Mouse (Mus musculus): ENCODE data around the gene Pola1. TPM values are rescaled to one million over a fixed set of nuclear protein-coding genes. Genes with fewer than 3 reads are reported as not detected.

Pola1 gene
- polyA plus RNA-seq (2015; fragmentation: Nextera tagmentation; extraction: Ambion mirVana) = 13.6 and 15.0 TPM in 2 replicates

DNA sequence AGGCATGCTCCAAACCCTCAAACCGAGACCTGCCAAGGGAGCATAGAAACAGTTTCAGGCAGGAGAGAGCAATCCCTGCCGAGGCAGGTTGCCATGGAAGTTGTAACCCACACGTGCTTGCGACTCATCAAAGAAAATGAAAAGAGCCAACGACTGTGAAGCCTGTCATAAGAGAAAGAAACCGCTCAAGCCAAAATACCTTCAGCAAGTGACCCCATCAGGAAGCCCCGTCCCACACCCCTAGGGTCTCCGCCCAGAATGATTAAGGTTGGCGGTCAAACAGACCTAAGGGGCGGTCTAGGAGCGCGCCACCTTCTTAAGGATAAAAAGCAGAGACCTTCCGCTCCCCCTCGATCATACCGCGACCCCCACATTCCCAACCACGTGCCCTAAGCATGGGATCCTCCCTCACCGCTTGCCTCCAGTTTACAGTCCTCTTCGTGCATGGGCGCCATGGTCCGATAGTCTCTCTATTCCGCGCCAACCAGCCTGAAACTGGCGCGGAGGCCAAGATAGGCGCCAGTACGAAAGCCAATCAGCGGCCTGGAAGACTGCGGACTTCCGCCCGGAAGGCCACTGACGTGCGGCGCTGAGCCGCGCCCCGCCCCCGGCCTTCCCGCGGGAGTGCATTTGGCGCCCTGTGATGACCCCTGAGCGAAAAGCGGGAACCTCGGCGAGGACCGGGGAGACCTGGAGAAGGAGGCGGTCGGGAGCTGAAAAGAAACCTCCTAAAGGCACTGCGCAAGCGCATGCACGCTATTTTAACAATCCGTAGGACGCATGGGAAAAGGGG, at the start of gene Pola1:
Gene Pola1 (minus strand): TSS at position 499 of the 793 bp plus-strand sequence.
- Histone ChIP-seq H3K9me3 (replicated peaks; ENCODE audit: control insufficient read depth, low read length) (no peaks in the 10 kb centered on the region), H3K4me2 (ENCODE audit: low read depth, low read length) (peak within 1 kb of the TSS; percentile 72), H3K27ac (ENCODE audit: low read length) (peak within 1 kb of the TSS; percentile 61), H3K4me1 (ENCODE audit: control insufficient read depth, low read depth, low read length) (peaks cover 3% of the 10 kb centered on the region; the same call in 1 of the 2 replicates), H3K9ac (ENCODE audit: low read depth, low read length) (peak within 1 kb of the TSS; percentile 58), H3K36me3 (ENCODE audit: control insufficient read depth, insufficient read depth) (no peaks in the 10 kb centered on the region), H3K4me3 (ENCODE audit: low read depth, low read length) (peak within 1 kb of the TSS; percentile 74), H3K27me3 (ENCODE audit: control insufficient read depth, insufficient read depth, low read depth, low read length) (no peaks in the 10 kb centered on the region)
- ATAC-seq (ENCODE audit: low read depth) = peak; percentile 100
- 20% methylated on average over 53 of the region's 53 CpGs for WGBS (ENCODE audit: insufficient replicate concordance)

DNA sequence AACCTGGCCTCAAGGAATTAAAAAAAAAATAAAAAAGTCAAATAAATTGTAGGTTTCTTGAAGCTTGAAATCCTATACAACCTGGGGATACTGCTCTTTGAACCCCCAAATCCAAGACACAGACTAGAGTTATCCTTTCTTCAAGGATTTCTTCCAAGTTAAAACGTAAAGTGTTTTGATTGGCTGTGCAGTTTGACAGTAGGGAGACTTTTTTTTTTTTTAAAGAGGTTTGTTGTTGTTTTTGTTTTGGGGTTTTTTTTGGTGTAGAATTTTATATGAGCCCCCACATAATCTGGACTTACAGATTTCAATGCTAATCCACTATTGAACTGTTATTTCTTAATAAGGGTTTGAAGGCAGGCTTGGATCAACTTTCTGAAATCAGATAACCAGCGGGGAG, 44.3 kb upstream of the Pola1 start:
- Histone ChIP-seq H3K27ac (ENCODE audit: low read length) (peak overlapping the region; percentile 89; the same call in 1 of the 2 replicates), H3K9ac (ENCODE audit: low read depth, low read length) (peak overlapping the region; percentile 70), H3K36me3 (ENCODE audit: control insufficient read depth, insufficient read depth) (no peaks in the 10 kb centered on the region), H3K9me3 (replicated peaks; ENCODE audit: control insufficient read depth, low read length) (no peaks in the 10 kb centered on the region), H3K4me1 (ENCODE audit: control insufficient read depth, low read depth, low read length) (peaks cover 7% of the 10 kb centered on the region; the same call in 1 of the 2 replicates), H3K4me2 (ENCODE audit: low read depth, low read length) (peak overlapping the region; percentile 55), H3K4me3 (ENCODE audit: low read depth, low read length) (peak overlapping the region; percentile 65), H3K27me3 (ENCODE audit: control insufficient read depth, insufficient read depth, low read depth, low read length) (no peaks in the 10 kb centered on the region; the same call in 1 of the 2 replicates)
- ATAC-seq (ENCODE audit: low read depth) = no peak
- 40% methylated on average over 2 of the region's 2 CpGs for WGBS (ENCODE audit: insufficient replicate concordance)

DNA sequence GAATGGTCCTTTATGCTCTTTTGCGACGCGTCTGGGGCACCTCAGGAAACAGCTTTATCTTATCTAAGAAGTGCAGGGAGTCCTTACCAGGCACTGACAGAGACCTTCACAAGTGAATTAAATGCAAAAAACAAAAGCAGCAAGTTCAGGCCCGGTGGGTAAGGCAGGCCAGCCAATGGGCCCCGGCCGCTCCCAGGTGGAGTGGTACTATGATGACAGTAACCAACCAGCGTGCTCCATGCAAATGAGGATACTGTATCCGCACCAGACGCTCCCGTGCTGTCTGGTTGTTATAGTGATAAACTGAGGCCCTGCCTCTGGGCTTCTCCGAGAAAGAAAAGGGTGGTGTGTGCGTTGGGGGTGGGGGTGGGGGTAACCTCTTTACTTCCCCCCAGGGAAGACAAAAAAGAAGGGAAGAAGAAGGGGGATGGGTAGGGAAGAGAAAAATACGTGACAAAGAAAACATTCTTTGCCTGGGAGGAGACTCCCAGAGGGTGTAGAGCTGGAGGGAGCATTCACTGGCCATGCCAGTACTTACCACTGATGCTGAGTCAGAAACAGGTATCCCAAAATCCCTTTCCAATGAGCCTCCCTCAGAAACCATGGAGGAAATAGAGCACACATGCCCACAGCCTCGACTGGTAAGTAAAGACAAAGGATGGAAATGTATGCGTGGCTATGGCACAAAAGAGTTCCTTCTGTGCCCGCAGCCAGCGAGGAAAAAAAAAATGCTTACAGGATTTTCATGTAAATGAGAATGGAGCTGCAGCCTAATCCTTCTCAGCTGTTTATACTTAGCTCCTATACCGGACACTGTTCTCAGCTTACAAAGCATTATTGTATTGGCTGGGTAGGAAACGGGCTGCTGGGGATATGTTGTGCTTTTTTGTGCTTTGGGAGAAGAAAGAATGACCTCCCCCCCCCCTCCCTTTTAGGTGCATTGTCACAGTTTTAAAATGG, 43.2 kb upstream of the Pola1 start:
- peak; percentile 100 for ATAC-seq (ENCODE audit: low read depth)
- Histone ChIP-seq H3K4me1 (ENCODE audit: control insufficient read depth, low read depth, low read length) (peaks cover 7% of the 10 kb centered on the region; the same call in 1 of the 2 replicates), H3K9ac (ENCODE audit: low read depth, low read length) (peak overlapping the region; percentile 70), H3K4me3 (ENCODE audit: low read depth, low read length) (peak overlapping the region; percentile 65), H3K9me3 (replicated peaks; ENCODE audit: control insufficient read depth, low read length) (no peaks in the 10 kb centered on the region), H3K27ac (ENCODE audit: low read length) (peak overlapping the region; percentile 98), H3K27me3 (ENCODE audit: control insufficient read depth, insufficient read depth, low read depth, low read length) (no peaks in the 10 kb centered on the region; the same call in 1 of the 2 replicates), H3K36me3 (ENCODE audit: control insufficient read depth, insufficient read depth) (no peaks in the 10 kb centered on the region), H3K4me2 (ENCODE audit: low read depth, low read length) (peak overlapping the region; percentile 55)
- 9% methylated on average over 19 of the region's 19 CpGs for WGBS (ENCODE audit: insufficient replicate concordance)

DNA sequence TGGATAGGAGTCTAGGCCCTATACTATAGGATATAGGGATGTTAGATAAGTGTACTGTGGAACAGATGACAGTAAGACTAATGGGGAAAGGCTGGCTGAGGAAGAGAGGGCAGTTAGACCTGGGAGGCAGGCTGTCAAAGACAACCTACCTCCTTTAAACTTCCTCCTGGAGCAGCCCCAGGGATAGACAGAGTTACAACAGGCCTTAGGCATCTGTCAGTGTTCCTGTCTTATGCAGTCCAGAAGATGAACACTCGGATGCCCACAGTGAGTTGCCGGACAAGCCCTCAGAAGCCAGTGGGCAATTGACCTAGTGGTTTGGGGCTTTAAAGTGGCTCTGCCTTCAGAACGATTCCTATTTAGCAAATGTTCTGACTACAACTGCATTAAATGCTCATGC, 42.5 kb upstream of the Pola1 start:
- Histone ChIP-seq H3K9ac (ENCODE audit: low read depth, low read length) (peak overlapping the region; percentile 53), H3K4me1 (ENCODE audit: control insufficient read depth, low read depth, low read length) (peaks cover 7% of the 10 kb centered on the region; the same call in 1 of the 2 replicates), H3K4me2 (ENCODE audit: low read depth, low read length) (peak overlapping the region; percentile 55), H3K27ac (ENCODE audit: low read length) (peak overlapping the region; percentile 98), H3K27me3 (ENCODE audit: control insufficient read depth, insufficient read depth, low read depth, low read length) (no peaks in the 10 kb centered on the region; the same call in 1 of the 2 replicates), H3K9me3 (replicated peaks; ENCODE audit: control insufficient read depth, low read length) (no peaks in the 10 kb centered on the region), H3K4me3 (ENCODE audit: low read depth, low read length) (peak overlapping the region; percentile 65), H3K36me3 (ENCODE audit: control insufficient read depth, insufficient read depth) (no peaks in the 10 kb centered on the region)
- 27% methylated on average over 3 of the region's 3 CpGs for WGBS (ENCODE audit: insufficient replicate concordance)
- peak; percentile 1; the same call in 1 of the 2 replicates for ATAC-seq (ENCODE audit: low read depth)

DNA sequence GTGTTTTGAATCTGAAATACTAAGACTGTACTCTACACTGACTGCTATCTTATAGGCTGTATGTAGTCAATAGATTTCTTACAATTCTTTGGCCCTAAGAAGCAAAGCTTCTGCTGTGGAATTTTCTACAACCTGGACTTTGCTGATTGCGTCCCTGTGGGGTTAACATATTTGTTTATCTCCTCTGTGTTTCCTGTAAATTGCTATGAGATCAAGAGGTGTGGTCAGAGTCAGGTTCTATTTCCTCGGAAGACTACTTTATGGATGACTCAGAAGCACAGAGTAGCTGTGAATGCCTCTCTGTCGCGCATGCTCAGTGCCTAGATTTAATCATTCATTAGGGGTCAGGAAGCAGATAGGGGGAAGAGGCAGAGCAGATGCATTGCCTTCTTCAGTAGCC, 32.8 kb upstream of the Pola1 start:
- H3K4me1 ChIP-seq (ENCODE audit: control insufficient read depth, low read depth, low read length) = peaks cover 8% of the 10 kb centered on the region; the same call in 1 of the 2 replicates
- peak; percentile 60 for ATAC-seq (ENCODE audit: low read depth)
- no peaks in the 10 kb centered on the region for H3K36me3 ChIP-seq (ENCODE audit: control insufficient read depth, insufficient read depth)
- H3K27me3 ChIP-seq (ENCODE audit: control insufficient read depth, insufficient read depth, low read depth, low read length) = no peaks in the 10 kb centered on the region
- H3K9me3 ChIP-seq (replicated peaks; ENCODE audit: control insufficient read depth, low read length) = no peaks in the 10 kb centered on the region
- H3K4me2 ChIP-seq (ENCODE audit: low read depth, low read length) = no peak overlapping the region
- no peak overlapping the region for H3K9ac ChIP-seq (ENCODE audit: low read depth, low read length)
- H3K4me3 ChIP-seq (ENCODE audit: low read depth, low read length) = no peak overlapping the region
- peak overlapping the region; percentile 38; the same call in 1 of the 2 replicates for H3K27ac ChIP-seq (ENCODE audit: low read length)
- 41% methylated on average over 4 of the region's 4 CpGs for WGBS (ENCODE audit: insufficient replicate concordance)

DNA sequence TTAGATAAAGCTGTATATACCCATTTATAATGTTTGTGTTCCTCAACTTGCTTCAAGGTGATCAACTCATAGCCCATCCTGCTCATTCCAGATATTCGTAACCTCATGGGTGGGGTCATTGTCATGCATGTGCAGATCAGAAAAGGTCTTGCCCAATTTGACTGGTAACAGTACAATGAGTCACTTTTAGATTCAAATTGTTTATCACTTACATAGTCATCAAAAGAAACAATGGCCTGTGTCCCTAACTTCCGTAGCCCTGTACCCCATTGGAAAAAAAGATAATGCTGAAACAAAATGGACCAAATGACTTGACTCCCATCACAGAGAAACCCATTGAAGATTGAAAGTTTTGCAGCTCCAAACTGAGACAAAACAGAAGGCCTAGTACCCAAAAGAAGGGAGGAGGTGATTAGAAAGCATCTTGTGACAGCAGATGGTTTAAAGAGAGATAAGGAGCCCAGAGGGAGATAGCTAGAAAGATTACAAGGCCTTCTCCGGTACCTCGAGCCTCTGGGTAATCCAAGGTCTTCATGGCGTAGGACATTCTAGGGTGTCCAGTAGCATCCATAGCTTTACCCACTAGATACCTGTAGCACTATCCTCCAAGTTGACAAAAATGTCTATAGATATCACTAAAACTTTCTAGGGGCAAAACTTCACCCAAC, 32.1 kb upstream of the Pola1 start:
- 44% methylated on average over 5 of the region's 5 CpGs for WGBS (ENCODE audit: insufficient replicate concordance)
- Histone ChIP-seq H3K4me2 (ENCODE audit: low read depth, low read length) (no peak overlapping the region), H3K4me3 (ENCODE audit: low read depth, low read length) (no peak overlapping the region), H3K27ac (ENCODE audit: low read length) (no peak overlapping the region), H3K27me3 (ENCODE audit: control insufficient read depth, insufficient read depth, low read depth, low read length) (no peaks in the 10 kb centered on the region), H3K9ac (ENCODE audit: low read depth, low read length) (no peak overlapping the region), H3K36me3 (ENCODE audit: control insufficient read depth, insufficient read depth) (no peaks in the 10 kb centered on the region), H3K9me3 (replicated peaks; ENCODE audit: control insufficient read depth, low read length) (no peaks in the 10 kb centered on the region), H3K4me1 (ENCODE audit: control insufficient read depth, low read depth, low read length) (peaks cover 8% of the 10 kb centered on the region; the same call in 1 of the 2 replicates)
- peak; percentile 32; the same call in 1 of the 2 replicates for ATAC-seq (ENCODE audit: low read depth)

DNA sequence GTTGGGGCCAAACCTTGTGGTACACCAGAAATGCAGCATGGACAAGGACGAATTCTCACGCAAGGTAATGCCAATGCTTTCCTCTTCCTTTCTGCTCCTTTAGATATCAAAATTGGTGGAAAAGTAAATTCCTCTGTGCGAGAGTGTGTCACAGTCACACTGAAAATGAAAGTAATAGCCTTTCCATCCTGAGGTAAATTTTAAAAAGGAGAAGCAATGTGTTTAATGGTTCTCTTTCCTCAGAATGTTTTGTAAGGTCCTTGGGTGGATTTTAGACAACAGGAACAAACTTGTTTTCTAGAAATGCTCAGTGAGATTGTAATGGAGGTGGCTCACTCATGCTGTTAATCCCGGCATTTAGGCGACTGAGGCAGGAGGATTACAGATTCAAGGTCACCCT, 23.2 kb upstream of the Pola1 start:
- no peak overlapping the region for H3K4me3 ChIP-seq (ENCODE audit: low read depth, low read length)
- ATAC-seq (ENCODE audit: low read depth) = no peak
- H3K27ac ChIP-seq (ENCODE audit: low read length) = no peak overlapping the region
- H3K9me3 ChIP-seq (replicated peaks; ENCODE audit: control insufficient read depth, low read length) = no peaks in the 10 kb centered on the region
- 58% methylated on average over 5 of the region's 5 CpGs for WGBS (ENCODE audit: insufficient replicate concordance)
- no peaks in the 10 kb centered on the region for H3K4me1 ChIP-seq (ENCODE audit: control insufficient read depth, low read depth, low read length)
- H3K9ac ChIP-seq (ENCODE audit: low read depth, low read length) = no peak overlapping the region
- no peaks in the 10 kb centered on the region for H3K27me3 ChIP-seq (ENCODE audit: control insufficient read depth, insufficient read depth, low read depth, low read length)
- H3K4me2 ChIP-seq (ENCODE audit: low read depth, low read length) = no peak overlapping the region
- no peaks in the 10 kb centered on the region for H3K36me3 ChIP-seq (ENCODE audit: control insufficient read depth, insufficient read depth)

DNA sequence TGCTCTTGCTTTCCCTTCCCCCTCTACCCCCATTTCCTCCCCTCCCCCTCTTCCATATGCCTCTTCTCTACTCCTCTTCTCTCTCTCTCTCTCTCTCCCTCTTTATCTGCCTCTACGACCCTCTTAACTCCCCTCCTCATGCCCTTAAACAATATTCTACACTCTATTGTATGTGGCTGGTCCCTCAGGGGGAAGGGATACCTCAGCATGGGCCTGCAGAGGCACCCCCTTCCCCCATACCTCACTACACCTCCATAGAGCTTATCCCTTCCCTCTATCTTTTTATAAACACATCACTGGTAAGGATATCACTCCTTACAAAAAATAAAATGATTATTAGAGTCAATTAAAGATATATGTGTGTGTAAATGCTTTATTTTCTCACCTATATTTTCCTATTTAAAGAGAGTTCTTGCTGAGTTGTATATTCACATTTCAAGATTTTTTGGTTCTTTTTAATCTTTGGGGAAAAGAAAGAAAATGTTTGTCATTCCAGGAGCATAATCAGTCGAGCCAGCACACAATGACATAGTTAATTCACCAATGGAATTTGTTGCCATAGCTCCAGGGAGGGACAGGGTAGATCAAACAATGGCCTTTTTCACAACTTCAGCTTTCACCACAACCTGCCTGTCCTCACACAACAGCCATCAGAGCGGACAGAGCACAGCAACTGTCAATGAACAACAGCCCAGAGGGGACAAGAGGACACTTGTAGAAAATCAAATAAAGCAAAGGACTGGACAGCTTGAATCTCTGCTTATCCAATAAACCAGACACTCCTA, 22.5 kb upstream of the Pola1 start, which contains the start of gene Pcyt1b:
Gene Pcyt1b (plus strand): TSS at position 646 of the 785 bp plus-strand sequence.
- Histone ChIP-seq H3K27me3 (ENCODE audit: control insufficient read depth, insufficient read depth, low read depth, low read length) (no peaks in the 10 kb centered on the region), H3K9ac (ENCODE audit: low read depth, low read length) (no peak within 1 kb of the TSS), H3K36me3 (ENCODE audit: control insufficient read depth, insufficient read depth) (no peaks in the 10 kb centered on the region), H3K27ac (ENCODE audit: low read length) (no peak within 1 kb of the TSS), H3K4me3 (ENCODE audit: low read depth, low read length) (no peak within 1 kb of the TSS), H3K4me1 (ENCODE audit: control insufficient read depth, low read depth, low read length) (no peaks in the 10 kb centered on the region), H3K4me2 (ENCODE audit: low read depth, low read length) (no peak within 1 kb of the TSS), H3K9me3 (replicated peaks; ENCODE audit: control insufficient read depth, low read length) (no peaks in the 10 kb centered on the region)
- no peak for ATAC-seq (ENCODE audit: low read depth)
- 32% methylated on average over 3 of the region's 3 CpGs for WGBS (ENCODE audit: insufficient replicate concordance)

Data from liver, embryonic 16.5 days (tissue).